Mouse (Mus musculus) megakaryocyte, embryonic 14.5 days (primary cell): Measurements from ENCODE around the gene Oxsr1. TPM values are rescaled to one million over a fixed set of nuclear protein-coding genes. Genes with fewer than 3 reads are reported as not detected.
"Not testable (repeated sequence)": the region's sequence is repeated elsewhere in the genome, so short reads cannot be mapped to it uniquely, and the experiment has no call there.

Source experiments
- H3K27me3 ChIP-seq: replicated peaks from 2 replicates; pipeline ENCODE3; 2012; ENCODE audit warnings: inconsistent platforms
- H3K36me3 ChIP-seq: replicated peaks from 2 replicates; pipeline ENCODE3; 2012; ENCODE audit warnings: low read length, inconsistent platforms, mixed read lengths
- H3K4me1 ChIP-seq: 2 replicates; pipeline ENCODE4 v1.6.1; 2012; ENCODE audit warnings: inconsistent platforms
- H3K4me3 ChIP-seq: replicated peaks from 2 replicates; pipeline ENCODE3; 2012; ENCODE audit warnings: moderate library complexity, mild to moderate bottlenecking, inconsistent platforms
- H3K9me3 ChIP-seq: 2 replicates; pipeline ENCODE4 v1.6.1; 2012; ENCODE audit warnings: inconsistent platforms
- FLI1 ChIP-seq: IDR thresholded peaks from 2 replicates; pipeline ENCODE4 v1.6.1; 2012; ENCODE audit warnings: low read length, inconsistent platforms, mixed read lengths
- GATA1 ChIP-seq: IDR thresholded peaks from 3 replicates; pipeline ENCODE4 v1.6.1; 2012; ENCODE audit warnings: mixed read lengths, low read length, inconsistent platforms, borderline replicate concordance
- polyA plus RNA-seq: library from polyadenylated mRNA; stranded (reverse); fragments of >175 nt; gene quantifications from 2 replicates; pipeline ENCODE4 v1.2.3, GENCODE M21; 2012; ENCODE audit warnings: low replicate concordance; ENCODE audit not compliant: insufficient read depth

Gene Oxsr1
- polyA plus RNA-seq, 1 experiment: 8.2 TPM

- peaks cover 88% of the 10 kb centered on the region for H3K36me3 ChIP-seq
- no peak for TF ChIP-seq FLI1
- no peak for TF ChIP-seq GATA1
These were observed 41.1 kb downstream of the Oxsr1 start for GRCm38 (mm10) chr9:119280894-119281682.

GRCm38 (mm10) chr9:119278031-119278430 is 44.2 kb downstream of the Oxsr1 start:
- TF ChIP-seq FLI1 (no peak), GATA1 (no peak)
- H3K36me3 ChIP-seq: peaks cover 68% of the 10 kb centered on the region
- H3K27me3 ChIP-seq: no peaks in the 10 kb centered on the region
- H3K4me3 ChIP-seq: no peak overlapping the region
- no peaks in the 10 kb centered on the region for H3K9me3 ChIP-seq
- H3K4me1 ChIP-seq: 0 out of 2 replicates have a peak, but pooled peaks cover 6% of the 10 kb centered on the region

More at GRCm38 (mm10) chr9:119280894-119281682, 41.1 kb downstream of the Oxsr1 start:
- Histone ChIP-seq H3K4me1 (peaks cover 7% of the 10 kb centered on the region; the same call in 1 of the 2 replicates), H3K27me3 (no peaks in the 10 kb centered on the region), H3K4me3 (no peak overlapping the region), H3K9me3 (no peaks in the 10 kb centered on the region)

- Histone ChIP-seq H3K4me3 (no peak overlapping the region), H3K27me3 (no peaks in the 10 kb centered on the region), H3K36me3 (peaks cover 68% of the 10 kb centered on the region), H3K4me1 (peaks cover 6% of the 10 kb centered on the region; the same call in 1 of the 2 replicates), H3K9me3 (no peaks in the 10 kb centered on the region)
- no peak for TF ChIP-seq FLI1
- TF ChIP-seq GATA1: no peak
These were observed 45.9 kb downstream of the Oxsr1 start for GRCm38 (mm10) chr9:119276321-119276720.

- H3K36me3 ChIP-seq: peaks cover 70% of the 10 kb centered on the region
- not testable (repeated sequence) for H3K27me3 ChIP-seq, H3K4me3 ChIP-seq, H3K9me3 ChIP-seq, H3K4me1 ChIP-seq
These were observed 47.4 kb downstream of the Oxsr1 start for GRCm38 (mm10) chr9:119274814-119275213.

- peaks cover 76% of the 10 kb centered on the region for H3K36me3 ChIP-seq
- TF ChIP-seq GATA1 (no peak), FLI1 (no peak)
- H3K4me3 ChIP-seq: no peak overlapping the region
- H3K9me3 ChIP-seq: no peaks in the 10 kb centered on the region
- H3K4me1 ChIP-seq: peaks cover 6% of the 10 kb centered on the region; the same call in 1 of the 2 replicates
- H3K27me3 ChIP-seq: no peaks in the 10 kb centered on the region
These were observed 50.7 kb downstream of the Oxsr1 start for GRCm38 (mm10) chr9:119271496-119271895.

- Histone ChIP-seq H3K4me1 (peaks cover 3% of the 10 kb centered on the region; the same call in 1 of the 2 replicates), H3K4me3 (no peak overlapping the region), H3K36me3 (peaks cover 90% of the 10 kb centered on the region), H3K9me3 (no peaks in the 10 kb centered on the region), H3K27me3 (no peaks in the 10 kb centered on the region)
- no peak for TF ChIP-seq GATA1
- no peak for TF ChIP-seq FLI1
These were observed 53.6 kb downstream of the Oxsr1 start for GRCm38 (mm10) chr9:119268588-119269145.

- TF ChIP-seq FLI1: no peak
- TF ChIP-seq GATA1: no peak
- no peak overlapping the region for H3K4me3 ChIP-seq
- no peaks in the 10 kb centered on the region for H3K9me3 ChIP-seq
- H3K36me3 ChIP-seq: peaks cover 95% of the 10 kb centered on the region
- H3K27me3 ChIP-seq: no peaks in the 10 kb centered on the region
- H3K4me1 ChIP-seq: peaks cover 3% of the 10 kb centered on the region; the same call in 1 of the 2 replicates
These were observed 54.1 kb downstream of the Oxsr1 start for GRCm38 (mm10) chr9:119268120-119268519.

- H3K4me1 ChIP-seq: not testable (repeated sequence)
- H3K36me3 ChIP-seq: peaks cover 98% of the 10 kb centered on the region
These were observed 56.2 kb downstream of the Oxsr1 start for GRCm38 (mm10) chr9:119266121-119266395.

GRCm38 (mm10) chr9:119265373-119266120 is 56.7 kb downstream of the Oxsr1 start:
- peaks cover 98% of the 10 kb centered on the region for H3K36me3 ChIP-seq
- not testable (repeated sequence) for H3K27me3 ChIP-seq, H3K4me1 ChIP-seq, H3K4me3 ChIP-seq, H3K9me3 ChIP-seq

More at GRCm38 (mm10) chr9:119266121-119266395, 56.2 kb downstream of the Oxsr1 start:
- H3K27me3 ChIP-seq, H3K4me3 ChIP-seq, H3K9me3 ChIP-seq: not testable (repeated sequence)

- Histone ChIP-seq H3K27me3 (no peaks in the 10 kb centered on the region), H3K9me3 (no peaks in the 10 kb centered on the region), H3K4me3 (no peak overlapping the region), H3K36me3 (peaks cover 99% of the 10 kb centered on the region), H3K4me1 (peaks cover 5% of the 10 kb centered on the region)
- TF ChIP-seq FLI1 (no peak), GATA1 (no peak)
These were observed 59.2 kb downstream of the Oxsr1 start for GRCm38 (mm10) chr9:119263067-119263466.
